Mouse (Mus musculus): ENCODE measurements around the gene Ttll3.

Ttll3 gene

DNA sequence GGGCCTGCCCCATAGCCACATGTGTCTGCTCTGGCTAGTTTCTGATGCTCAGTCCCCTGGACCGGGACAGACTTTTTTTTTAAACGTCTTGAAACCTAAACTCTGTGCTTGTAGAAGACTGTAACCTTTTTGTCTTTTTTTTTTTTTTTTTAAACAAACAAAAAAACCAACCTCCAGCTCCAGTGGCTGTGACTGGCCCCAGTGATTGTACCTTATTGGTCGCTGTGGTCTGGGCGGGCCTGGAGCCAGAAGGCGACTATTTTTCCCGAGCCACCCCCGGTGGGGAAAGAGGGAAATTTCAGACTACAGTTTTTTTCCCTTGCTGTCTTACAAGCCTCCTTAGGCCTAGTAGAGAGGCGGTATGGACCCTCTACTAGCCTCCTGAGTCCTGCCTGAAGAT lies at the start of gene Ttll3:
TSS of gene Ttll3 (plus strand) at position 301 of the 400 bp plus-strand sequence.
- no peak for DNase-seq (ENCODE audit: low spot score in 2 of 2)

- DNase-seq (ENCODE audit: low spot score in 2 of 2): no peak
Measured at GRCm38 (mm10) chr6:113341574-113341973, 47.5 kb upstream of the Ttll3 start.

GRCm38 (mm10) chr6:113342297-113342696 lies 46.8 kb upstream of the Ttll3 start:
- DNase-seq (ENCODE audit: low spot score in 2 of 2): no peak

- DNase-seq (ENCODE audit: low spot score in 2 of 2): peak; percentile 75 to 87
Measured at GRCm38 (mm10) chr6:113343177-113344092, 45.6 kb upstream of the Ttll3 start, which contains the start of gene Camk1. Gene Camk1, minus strand, starts transcription at chr6:113343984.

GRCm38 (mm10) chr6:113344321-113344720 lies 44.7 kb upstream of the Ttll3 start:
- peak; percentile 46 to 84 for DNase-seq (ENCODE audit: low spot score in 2 of 2)

DNA sequence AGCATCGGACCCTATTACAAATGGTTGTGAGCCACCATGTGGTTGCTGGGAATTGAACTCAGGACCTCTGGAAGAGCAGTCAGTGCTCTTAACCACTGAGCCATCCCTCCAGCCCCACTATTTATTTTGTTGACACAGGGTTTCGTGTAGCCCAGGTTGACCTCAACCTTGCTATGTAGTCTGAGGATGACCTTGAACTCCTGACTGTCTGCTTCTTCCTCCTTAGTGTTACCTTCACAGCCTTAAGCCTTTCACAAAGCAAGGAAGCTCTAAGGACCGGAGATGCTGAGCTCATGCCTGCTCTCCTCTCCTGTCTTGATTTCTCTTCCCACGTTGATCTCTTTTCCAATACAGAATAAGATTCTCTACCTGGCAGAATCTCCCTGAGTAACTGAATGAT lies 42.2 kb upstream of the Ttll3 start:
- no peak for DNase-seq (ENCODE audit: low spot score in 2 of 2)

GRCm38 (mm10) chr6:113350538-113350937 lies 38.5 kb upstream of the Ttll3 start:
- no peak for DNase-seq (ENCODE audit: low spot score in 2 of 2)

DNA sequence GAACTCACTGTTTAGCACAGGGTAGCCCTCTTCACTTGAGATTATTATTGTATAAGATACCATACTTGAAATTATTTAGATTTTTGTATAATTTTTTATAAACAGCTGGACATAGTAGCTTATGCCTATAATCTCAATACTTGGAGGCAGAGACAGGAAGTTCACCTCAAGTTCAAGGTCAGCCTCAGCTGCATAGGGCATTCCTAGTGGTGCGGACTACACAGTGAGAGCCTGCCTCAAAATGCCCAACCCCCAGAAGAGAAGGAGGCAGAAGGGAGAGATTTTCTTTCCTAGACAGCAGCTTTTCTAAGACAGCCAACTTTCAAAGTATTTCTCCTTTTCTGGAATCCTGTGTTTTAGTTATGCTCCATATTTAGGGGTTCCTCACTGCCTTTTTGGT lies 37.9 kb upstream of the Ttll3 start:
- DNase-seq (ENCODE audit: low spot score in 2 of 2): no peak

GRCm38 (mm10) chr6:113351653-113352052 lies 37.4 kb upstream of the Ttll3 start:
- no peak for DNase-seq (ENCODE audit: low spot score in 2 of 2)

DNA sequence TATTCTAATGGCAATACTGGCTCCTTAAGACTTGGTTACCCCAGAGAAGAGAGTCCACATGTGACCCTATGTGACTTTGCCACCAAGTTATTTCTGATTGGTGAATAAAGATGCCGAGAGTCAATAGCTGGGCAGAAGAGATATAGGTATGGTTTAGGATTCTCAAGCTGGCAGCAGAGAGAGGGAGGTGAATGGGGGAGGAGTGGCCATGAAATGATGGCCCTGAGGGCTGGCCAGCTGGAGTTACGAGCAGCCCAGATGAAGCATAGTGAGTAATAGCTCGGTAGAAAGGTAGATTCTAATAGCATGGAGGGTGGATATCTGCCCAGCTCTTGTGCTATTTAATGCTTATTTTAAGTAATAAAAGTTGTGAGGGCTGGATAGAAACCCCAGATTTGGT lies 36.2 kb upstream of the Ttll3 start:
- DNase-seq (ENCODE audit: low spot score in 2 of 2): no peak

- DNase-seq (ENCODE audit: low spot score in 2 of 2): no peak
Measured at GRCm38 (mm10) chr6:113353696-113354095, 35.4 kb upstream of the Ttll3 start.

GRCm38 (mm10) chr6:113361476-113361875 lies 27.6 kb upstream of the Ttll3 start:
- no peak for DNase-seq (ENCODE audit: low spot score in 2 of 2)

DNA sequence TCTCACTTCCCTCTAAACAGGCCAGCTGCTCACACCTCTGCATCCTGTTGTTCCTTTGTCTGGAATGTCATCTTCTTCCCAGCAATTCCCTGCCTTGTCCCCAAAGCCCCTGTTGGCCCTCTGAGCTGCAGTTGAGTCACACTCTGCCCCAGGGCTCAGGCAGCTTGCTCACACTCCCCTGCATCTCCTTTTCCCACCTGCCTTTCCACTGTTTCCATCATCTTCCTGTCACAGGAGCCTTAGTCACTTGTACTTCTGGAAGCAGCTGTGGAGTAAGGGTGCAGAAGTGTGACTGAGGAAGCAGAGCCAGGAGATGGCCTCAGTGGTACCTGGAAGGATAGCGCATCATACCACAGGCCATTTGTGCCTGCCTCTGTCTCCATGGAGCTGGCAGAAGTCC lies 26.8 kb upstream of the Ttll3 start:
- DNase-seq (ENCODE audit: low spot score in 2 of 2): no peak

DNA sequence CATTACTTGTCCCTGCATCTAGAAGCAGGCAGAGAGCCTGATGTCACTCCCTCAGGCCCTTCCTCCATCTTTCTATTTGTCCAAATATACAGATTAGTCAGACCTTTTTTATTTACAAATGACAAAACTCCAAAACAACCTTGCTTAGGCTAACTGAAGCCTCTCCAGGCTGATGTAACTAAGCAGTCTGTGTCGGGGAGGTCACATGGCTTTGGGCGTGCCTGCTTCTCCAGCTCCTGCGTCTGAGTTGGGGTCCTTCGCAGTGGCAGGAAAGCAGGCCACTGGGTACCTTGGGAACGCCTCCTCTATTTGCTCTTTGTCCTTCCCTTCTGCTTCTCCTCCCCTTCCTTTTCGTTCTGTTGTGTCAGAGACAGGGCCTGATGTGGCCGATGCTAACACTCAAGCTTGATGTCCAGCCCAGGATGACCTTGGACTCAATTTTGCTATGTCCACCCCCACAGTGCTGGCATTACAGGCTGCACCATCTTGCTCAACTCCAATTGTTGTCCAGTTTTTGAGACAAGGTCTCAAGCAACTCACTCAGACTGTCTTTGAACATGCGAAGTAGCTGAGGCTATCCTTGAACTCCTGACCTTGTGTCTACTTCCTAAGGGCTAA lies 24.4 kb upstream of the Ttll3 start:
- DNase-seq (ENCODE audit: low spot score in 2 of 2): no peak

DNA sequence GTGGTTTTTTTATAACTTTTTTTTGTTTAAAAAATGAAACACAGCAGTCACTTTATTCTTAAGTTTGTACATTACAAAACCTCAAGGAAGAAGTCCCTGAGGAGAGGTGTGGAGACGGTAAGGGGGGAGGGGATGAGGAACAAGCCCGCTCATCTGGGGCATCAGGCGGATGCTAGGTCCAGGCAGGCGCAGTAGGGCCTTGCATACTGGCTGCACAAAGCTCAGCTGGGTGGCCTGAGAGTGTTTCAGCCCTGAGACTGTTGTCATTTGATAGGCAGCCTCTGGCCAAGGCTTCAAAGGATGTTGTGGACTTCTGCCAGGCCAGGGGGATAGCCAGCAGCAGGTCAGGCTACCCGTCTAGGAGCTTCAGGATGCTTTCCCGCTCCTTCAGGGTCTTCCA lies 22.4 kb upstream of the Ttll3 start:
- DNase-seq (ENCODE audit: low spot score in 2 of 2): no peak

DNA sequence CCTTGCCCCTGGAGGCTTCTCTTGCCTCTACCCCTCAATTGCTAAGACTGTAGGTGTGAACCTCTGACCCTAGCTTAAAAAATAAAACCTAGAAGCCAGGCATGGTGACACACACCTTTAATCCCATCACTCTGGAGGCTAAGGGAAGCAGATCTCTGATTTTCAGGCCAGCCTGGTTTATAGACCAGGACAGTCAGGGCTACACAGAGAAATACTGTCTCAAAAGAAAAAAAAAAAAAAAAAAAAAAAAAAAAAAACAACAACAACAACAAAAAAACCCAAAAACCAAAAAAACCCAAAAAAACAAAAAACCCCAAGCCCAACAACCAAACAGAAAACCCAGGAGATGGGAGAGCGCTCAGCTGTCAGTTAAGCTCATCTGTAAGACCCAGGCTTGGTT lies 21.5 kb upstream of the Ttll3 start:
- DNase-seq (ENCODE audit: low spot score in 2 of 2): no peak

- no peak for DNase-seq (ENCODE audit: low spot score in 2 of 2)
Measured at GRCm38 (mm10) chr6:113368124-113368523, 20.9 kb upstream of the Ttll3 start.

DNA sequence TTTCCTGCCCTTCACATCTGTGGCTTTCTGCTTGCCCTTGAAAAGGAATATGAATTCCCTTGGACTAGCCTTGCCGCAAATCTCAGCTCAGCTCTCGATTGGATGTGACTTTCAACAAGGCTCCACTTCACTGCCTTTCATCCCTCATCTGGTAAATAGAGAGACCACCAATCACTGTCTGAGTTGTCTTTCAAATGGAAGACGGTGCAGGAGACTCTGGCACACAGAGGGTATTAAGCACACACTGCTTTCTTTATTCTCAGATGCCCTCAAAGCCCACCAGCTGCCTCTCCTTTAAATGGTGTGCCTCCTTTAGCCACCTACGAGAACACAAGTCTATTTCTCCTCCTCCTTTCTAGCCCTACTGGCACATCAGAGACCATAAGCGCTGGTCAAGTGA lies 20.5 kb upstream of the Ttll3 start:
- DNase-seq (ENCODE audit: low spot score in 2 of 2): no peak

DNA sequence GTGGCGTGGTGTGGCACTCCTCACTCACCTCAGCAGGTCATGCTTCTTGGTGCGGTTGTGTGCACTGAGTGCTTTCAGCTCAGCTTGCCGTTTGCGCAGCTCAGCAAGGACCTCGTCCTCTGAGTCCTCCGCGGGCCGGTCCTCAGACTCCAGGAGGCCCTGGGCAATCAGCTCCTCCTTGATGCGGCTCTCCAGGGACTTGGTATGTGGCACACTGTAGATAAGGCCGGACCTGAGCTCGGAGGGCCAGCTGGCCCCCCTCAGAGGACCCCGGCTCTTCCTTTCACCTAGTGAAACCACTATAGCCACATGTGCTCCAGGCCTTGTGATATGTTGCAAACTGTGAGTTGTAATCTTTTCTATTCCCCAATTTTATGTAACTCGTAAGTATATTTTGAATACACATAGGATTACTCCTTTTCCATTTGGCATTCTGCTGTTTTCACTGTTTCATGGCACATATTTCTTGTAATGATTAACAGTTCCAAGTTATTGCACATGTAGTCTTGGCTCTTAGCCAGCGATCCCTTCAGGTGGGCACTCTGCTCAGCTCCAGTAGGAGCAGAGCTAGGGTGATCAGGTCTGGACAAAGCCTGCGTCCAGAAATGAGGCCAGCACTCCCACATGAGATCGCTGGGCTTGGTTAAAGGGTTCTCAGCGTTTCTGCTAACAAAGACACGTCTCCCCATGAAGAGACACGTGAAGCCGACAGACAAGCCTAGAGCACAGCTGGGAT lies 18.7 kb upstream of the Ttll3 start:
- DNase-seq (ENCODE audit: low spot score in 2 of 2): no peak

- no peak for DNase-seq (ENCODE audit: low spot score in 2 of 2)
Measured at GRCm38 (mm10) chr6:113373491-113373890, 15.6 kb upstream of the Ttll3 start.

- no peak for DNase-seq (ENCODE audit: low spot score in 2 of 2)
Measured at GRCm38 (mm10) chr6:113377172-113377495, 11.9 kb upstream of the Ttll3 start.

All from urinary bladder, postnatal 36 days (tissue).